Mouse (Mus musculus) frontal cortex, postnatal 36 days (tissue): ENCODE measurements at regions not wholly inside any gene's neighbourhood (a gene's known extent, or its start where the extent isn't known, plus 50 kb on each side); places are given as distances from the start of the nearest gene placed in this dataset.

ENCODE experiments used
- DNase-seq, 2 experiments: peaks; one replicate each; pipeline ENCODE4 v3.0.0; 2022; ENCODE audit warnings: low spot score in 2 of 2

- no peak for DNase-seq
These were observed 269.2 kb downstream of the Agtpbp1 start for GRCm38 (mm10) chr13:59315811-59316210.

- DNase-seq, result peak in 1 of 2 experiments; percentile 17
These were observed 270.6 kb downstream of the Agtpbp1 start for GRCm38 (mm10) chr13:59314419-59314818.

- DNase-seq, result no peak
These were observed 271.2 kb downstream of the Agtpbp1 start for GRCm38 (mm10) chr13:59313725-59314330.

- no peak for DNase-seq
These were observed 292.1 kb downstream of the Agtpbp1 start for GRCm38 (mm10) chr13:59292905-59293304.

GRCm38 (mm10) chr13:59289127-59289526, 295.9 kb downstream of the Agtpbp1 start:
- peak; percentile 62 to 71 for DNase-seq

- DNase-seq, result no peak
These were observed 303.8 kb downstream of the Agtpbp1 start for GRCm38 (mm10) chr13:59281199-59281598.

- no peak for DNase-seq
These were observed 305.9 kb downstream of the Agtpbp1 start for GRCm38 (mm10) chr13:59279136-59279535.

- DNase-seq, result no peak
These were observed 313.4 kb downstream of the Agtpbp1 start for GRCm38 (mm10) chr13:59271661-59272060.

- no peak for DNase-seq
These were observed 318.2 kb downstream of the Agtpbp1 start for GRCm38 (mm10) chr13:59266854-59267253.

GRCm38 (mm10) chr13:59264126-59264525, 320.9 kb downstream of the Agtpbp1 start:
- no peak for DNase-seq

- no peak for DNase-seq
These were observed 323.1 kb downstream of the Agtpbp1 start for GRCm38 (mm10) chr13:59261924-59262323.

- no peak for DNase-seq
These were observed 329.1 kb downstream of the Agtpbp1 start for GRCm38 (mm10) chr13:59255798-59256435.

GRCm38 (mm10) chr13:59253667-59254558, 331.1 kb downstream of the Agtpbp1 start:
- peak; percentile 23 to 33 for DNase-seq

GRCm38 (mm10) chr13:59251252-59252006, 333.6 kb downstream of the Agtpbp1 start:
- DNase-seq, result peak; percentile 79 to 90

- DNase-seq, result no peak
These were observed 336.6 kb downstream of the Agtpbp1 start for GRCm38 (mm10) chr13:59248411-59248810.

- DNase-seq, result no peak
These were observed 338.0 kb downstream of the Agtpbp1 start for GRCm38 (mm10) chr13:59246984-59247537.

- no peak for DNase-seq
These were observed 339.0 kb downstream of the Agtpbp1 start for GRCm38 (mm10) chr13:59246070-59246469.

- DNase-seq, result no peak
These were observed 340.4 kb downstream of the Agtpbp1 start for GRCm38 (mm10) chr13:59244622-59245021.

GRCm38 (mm10) chr13:59242671-59243070, 342.4 kb downstream of the Agtpbp1 start:
- DNase-seq, result no peak

- DNase-seq, result peak; percentile 77 to 82
These were observed 346.3 kb downstream of the Agtpbp1 start for GRCm38 (mm10) chr13:59238696-59239095.

GRCm38 (mm10) chr13:59235836-59236235, 349.2 kb downstream of the Agtpbp1 start:
- no peak for DNase-seq
